Mouse (Mus musculus) embryonic fibroblast, embryonic 13.5 days (primary cell): ENCODE data around the gene Car12.

ENCODE experiments used
- CTCF ChIP-seq: IDR thresholded peaks from 2 replicates; pipeline ENCODE4 v1.5.1; 2011; ENCODE audit warnings: mild to moderate bottlenecking, control low read depth, low read length, moderate library complexity, borderline replicate concordance; ENCODE audit not compliant: insufficient read depth
- POLR2A ChIP-seq: IDR thresholded peaks from 2 replicates; pipeline ENCODE4 v1.6.1; 2011; ENCODE audit warnings: low read depth, mild to moderate bottlenecking, control low read depth, low read length, moderate library complexity

DNA sequence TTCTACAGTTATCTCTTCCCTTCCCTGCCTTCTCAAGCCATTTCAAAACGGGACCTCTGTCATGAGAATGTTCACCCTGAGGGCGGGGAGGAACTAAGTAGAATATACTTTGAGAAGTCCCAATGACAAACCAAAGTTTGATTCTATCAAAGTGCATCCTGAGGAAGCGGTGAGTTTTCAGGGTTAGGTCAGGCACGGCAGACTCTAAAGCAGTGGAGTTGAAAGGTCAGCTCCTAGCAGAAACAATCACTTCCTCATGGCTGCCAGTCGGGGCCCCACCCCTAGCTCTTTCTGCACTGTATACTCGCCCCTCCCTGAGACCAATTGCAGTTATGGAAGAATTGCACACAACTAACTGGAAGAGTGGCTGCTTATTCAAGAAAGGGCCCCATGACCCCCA is 33.4 kb upstream of the Car12 start:
- TF ChIP-seq POLR2A (no peak), CTCF (no peak)
